Mouse (Mus musculus) embryo, embryonic 9.5 days (tissue): Measurements from ENCODE around the gene Dock6.
"Not testable (repeated sequence)": the region's sequence is repeated elsewhere in the genome, so short reads cannot be mapped to it uniquely, and the experiment has no call there.

Experiments used
- DNase-seq: peaks from one replicate; pipeline ENCODE4 v3.0.0-alpha.2; 2017; ENCODE audit errors: extremely low spot score

Dock6 gene

DNA sequence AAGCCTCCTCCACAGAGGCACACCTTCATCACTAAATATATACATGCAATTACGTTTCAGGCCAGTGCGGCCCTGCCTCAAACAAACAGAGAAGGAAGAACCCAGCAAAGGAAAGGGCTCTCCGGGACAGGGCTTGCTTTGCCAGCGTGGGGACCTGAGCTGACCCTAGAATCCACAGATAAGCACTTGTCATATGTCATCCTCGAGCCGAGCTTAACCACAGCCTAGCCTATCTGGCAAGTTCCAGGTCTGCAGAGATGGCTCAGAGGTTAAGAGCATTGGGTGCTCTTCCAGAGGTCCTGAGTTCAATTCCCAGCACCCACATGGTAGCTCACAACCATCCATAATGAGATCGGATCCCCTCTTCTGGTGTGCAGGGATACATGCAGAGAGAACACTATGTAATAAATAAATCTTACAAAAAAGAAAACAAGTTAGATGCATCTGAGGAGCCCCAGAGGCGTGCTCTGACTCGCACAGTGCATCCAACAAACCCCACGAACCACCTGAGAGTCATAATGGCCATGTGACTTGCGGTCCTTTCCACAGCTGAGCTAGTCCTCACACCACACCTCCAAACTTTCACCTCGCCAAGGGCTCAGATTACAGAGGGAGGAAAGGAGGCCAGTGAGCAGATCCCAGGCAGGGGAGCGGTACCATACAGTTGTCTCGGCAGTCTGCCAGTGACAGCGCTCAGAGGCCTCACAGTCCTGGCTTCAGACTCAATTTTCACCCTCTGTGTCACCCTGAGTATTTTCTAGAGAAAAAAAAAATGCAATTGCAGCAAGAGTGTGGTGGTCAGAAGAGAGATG is 70.6 kb downstream of the Dock6 start:
- no peak for DNase-seq

DNA sequence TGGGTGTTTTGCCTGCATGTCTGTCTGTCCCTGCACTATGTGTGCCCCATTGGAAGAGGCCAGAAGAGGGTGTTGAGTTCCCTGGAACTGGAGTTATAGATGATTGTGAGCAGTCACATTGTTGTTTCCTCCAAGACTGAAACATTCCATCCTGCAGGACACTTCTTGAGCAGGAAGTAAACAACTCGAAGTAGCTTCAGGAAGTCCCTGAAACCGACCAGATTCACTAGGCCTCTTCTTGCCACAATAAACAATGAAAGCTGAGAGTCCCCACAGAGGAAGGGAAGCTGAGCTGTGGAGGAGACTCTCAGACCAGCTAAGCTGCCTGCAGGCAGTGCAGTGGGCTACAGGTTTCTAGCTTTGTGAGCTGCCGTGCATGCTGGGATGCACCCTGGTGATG is 74.7 kb downstream of the Dock6 start:
- DNase-seq = no peak

DNA sequence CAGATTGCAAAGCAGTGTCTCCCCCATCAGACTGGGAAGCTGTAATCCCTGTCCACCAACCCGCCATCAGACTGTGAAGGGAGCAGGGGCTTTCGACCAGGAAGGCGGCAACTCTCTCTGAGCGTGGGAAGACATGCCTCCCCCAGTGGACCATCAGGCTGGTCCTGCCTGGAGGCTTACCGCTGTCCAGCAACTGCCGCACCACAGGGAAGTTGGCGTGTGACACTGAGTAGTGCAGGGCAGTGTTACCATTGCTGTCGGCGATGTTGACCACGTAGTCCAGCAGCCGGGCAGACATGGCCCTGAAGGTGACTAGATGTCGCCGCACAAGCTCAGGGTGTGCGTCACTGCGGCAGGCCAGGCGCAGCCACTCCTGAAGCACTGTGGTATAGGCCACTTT is 78.1 kb downstream of the Dock6 start:
- DNase-seq = no peak

DNA sequence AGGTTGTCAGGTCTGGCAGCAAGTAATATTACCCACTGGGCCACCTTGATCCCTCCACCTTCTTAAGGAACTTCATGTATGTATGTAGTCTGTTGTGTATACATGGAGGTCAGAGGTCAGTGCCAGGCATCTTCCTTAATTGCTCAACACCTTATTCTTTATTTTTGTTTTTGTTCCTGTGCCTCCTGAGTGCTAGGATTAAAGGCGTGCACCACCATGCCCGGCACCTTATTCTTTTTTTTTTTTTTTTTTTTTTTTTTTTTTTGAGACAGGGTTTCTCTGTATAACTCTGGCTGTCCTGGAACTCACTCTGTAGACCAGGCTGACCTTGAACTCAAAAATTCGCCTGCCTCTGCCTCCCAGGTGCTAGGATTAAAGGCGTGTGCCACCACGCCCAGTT is 79.0 kb downstream of the Dock6 start:
- not testable (repeated sequence) for DNase-seq

DNA sequence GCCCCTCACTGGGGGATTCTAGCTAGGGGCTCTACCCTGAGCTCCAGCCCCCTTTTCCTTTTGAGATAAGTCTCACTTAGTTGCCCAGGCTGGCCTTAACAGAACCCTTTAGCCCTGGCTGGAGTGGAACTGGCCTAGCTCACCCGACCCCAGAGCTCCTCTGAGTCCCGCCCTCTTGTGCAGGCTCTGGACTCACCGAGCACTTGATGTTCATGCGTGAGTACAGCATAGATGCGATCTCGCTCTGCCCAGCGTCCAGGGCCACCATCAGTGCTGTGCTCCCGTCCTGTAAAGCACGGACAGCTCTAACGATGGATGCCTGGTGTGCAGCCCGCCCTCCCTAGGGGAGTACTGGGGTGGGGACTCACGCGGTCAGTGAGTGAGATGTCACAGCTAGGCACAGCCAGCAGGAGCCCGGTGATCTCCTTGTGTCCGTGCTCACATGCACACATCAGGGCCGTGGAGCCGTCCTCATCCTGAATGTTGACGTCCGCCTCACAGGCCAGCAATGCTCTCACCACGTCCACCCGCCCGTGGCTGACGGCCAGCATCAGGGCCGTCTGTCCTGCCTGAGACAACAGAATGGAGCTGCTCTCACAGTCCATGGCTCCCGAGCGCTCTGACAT is 82.8 kb downstream of the Dock6 start:
- no peak for DNase-seq

DNA sequence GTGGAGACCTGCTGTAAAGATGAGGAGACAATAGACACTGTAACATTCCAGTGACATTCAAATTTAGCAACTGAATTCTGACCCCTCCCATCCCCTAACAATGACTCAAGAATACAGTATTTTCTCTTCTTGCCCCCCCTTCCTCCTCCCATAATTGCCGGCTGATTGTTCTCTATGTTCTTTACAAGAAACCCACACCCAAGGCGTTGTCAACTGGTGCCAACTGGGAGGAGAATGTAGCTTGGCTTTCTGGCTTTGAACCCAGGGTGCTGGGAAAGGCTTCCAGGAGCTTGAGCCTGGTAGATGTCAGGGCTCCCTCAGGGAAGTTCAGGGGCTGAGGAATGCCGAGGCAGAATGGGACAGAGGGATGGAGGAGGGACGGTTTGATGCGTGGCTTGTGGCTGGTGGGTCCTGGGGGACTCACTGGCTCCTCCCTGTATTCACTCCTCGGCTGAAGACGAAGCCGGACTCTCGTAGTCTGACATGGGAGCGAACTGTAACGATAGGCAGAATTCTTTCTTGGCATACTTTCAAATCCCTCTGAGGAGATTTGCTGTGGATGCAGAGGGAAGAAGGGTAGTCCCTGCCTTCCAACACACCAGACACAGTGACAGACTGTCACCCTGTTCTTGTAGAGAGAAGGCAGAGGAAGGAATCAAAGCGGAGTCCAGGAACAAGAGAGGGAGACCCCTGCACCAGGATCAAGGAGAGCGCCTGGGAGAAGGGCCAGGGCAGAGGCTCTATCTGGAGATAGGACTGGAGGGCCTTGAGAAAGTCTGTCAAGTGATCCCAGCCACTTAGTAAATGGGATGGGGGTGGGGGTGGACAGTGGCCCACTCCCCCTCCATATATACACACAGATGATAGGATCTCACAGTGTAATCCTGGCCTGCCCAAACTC is 83.7 kb downstream of the Dock6 start:
- no peak for DNase-seq

DNA sequence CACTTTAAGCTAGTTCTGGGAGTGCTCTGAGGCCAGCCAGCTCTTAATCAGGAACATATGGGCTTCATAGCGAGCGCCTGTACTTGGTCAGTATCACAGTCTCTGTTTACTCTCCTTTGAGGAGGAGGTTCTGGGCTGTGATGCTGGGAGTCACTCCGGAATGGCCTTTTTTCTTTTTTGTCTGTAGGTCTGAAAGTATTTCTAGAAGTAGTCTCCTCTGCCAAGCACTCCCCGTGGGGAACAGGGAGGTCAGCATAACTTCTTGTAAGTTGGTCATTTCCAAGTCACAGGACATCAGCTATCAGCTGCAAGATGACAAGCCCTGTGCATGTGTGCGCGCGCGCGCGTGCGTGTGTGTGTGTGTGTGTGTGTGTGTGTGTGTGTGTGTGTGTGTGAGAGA is 84.5 kb downstream of the Dock6 start:
- no peak for DNase-seq

DNA sequence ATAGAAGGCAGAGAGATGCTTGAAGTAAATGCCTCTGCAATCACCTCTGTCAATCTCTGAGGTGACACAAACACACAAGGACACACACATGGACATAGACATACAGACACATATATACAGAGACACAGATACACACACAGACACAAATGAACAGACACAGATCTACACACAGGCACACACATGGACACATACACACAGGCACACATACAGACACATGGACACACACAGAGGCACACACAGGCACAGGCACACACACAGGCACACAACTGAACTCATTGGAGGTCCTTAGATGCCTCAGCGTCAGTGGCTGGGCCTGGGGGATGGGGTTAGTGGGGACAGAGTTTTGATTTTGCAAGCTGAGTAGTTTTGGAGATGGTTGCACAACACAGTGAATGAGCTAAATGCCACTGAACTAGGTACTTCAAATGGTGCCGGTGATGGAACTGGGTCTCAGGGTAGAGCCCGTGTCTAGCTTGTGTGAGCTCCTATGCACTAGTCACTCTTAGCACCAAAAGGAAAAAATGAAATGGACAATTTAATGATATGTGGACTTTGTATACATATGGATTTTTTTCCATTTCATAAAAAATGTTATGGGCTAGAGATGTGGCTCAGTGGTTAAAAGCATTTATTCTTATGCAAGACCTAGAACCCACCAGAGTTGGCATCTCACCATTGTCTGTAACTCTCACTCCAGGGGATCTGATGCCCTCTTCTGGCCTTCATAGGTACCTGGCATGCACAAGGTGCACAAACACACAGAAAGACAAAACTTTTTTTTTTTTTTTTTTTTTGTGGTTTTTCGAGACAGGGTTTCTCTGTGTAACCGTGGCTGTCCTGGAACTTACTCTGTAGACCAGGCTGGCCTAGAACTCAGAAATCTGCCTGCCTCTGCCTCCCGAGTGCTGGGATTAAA is 88.1 kb downstream of the Dock6 start:
- no peak for DNase-seq

DNA sequence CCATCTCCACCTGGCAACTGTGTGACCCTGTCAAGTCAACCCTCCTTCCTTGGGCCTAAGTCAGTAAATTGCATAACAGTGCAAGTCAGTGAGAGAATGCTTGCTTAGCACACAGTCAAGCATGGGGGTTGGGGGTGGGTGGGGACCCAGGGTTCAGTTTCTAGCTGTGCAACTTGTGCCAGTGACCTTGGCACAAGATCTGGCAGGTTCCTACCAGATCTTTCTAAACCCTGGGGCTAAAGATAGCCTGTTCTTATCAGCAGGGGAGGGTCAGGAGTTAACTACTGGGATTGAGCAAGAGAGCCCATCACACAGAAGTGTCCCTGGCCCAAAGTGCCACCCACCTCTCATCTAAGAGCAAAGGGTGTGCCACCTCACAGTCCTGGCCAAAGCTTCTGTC is 90.3 kb downstream of the Dock6 start:
- no peak for DNase-seq

DNA sequence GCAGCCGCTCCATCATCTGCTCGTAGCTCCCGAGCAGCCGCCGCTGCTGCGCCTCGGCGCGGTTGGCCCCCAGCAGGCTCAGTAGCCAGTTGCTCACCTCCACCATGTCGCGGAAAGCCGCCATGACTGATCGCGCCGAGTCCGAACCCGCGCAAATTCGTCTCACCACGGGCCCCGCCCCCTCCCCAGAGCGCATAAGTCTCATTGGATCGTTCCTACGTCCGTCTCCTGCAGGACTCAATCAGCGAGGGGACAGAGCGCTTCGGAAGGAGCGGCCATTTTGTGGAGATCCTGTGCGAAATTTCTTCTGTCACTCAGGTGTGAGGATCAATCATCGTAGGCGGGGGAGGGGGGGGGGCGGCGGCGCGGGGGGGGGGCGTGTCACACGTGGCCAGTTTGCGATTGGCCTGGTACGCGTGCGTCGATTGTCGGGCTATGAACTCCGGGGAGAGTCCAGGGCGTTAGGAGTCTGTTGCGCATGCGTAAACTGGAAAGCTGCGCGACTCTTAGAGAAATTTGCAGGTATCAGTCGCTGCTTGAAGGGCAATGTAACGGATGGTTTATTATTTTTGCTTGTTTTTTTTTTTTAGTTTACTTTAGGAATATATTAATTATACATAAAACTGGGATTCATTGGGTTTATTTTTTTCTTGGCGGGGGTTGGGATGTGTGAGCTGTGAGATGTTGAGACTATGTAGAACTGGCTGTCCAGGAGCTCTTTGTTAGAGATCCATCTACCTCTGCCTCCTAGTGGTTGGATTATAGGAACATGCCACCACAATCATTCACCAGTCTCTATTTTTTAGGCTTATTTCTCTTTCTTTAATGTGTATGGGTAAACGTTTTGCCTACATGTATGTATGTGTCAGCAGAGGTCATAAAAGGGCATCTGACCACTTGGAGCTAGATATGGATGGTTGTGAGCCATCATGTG is 92.0 kb downstream of the Dock6 start, which contains the start of gene Spc24:
TSS of gene Spc24 (minus strand) at position 149 of the 934 bp plus-strand sequence.
- peak; percentile 98 for DNase-seq

DNA sequence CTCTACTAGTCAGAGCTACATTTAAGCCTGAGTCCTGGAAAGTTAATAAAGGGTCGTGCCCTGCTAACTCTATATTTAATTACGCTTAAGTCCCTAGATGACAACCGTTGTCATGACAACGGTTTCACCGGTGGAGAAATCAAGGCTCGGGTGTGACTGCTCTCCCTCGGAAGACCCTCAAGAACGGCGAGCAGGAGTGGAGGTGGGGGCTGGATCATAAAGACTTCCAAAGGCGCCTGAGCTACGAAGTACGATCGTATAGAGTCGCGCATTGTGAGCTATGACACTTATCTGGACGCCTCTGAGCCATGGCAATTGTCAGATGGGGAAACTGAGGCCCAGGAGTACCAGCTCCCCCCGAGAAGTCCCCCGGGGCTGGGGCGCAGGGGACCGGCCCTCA is 92.7 kb downstream of the Dock6 start:
- no peak for DNase-seq

DNA sequence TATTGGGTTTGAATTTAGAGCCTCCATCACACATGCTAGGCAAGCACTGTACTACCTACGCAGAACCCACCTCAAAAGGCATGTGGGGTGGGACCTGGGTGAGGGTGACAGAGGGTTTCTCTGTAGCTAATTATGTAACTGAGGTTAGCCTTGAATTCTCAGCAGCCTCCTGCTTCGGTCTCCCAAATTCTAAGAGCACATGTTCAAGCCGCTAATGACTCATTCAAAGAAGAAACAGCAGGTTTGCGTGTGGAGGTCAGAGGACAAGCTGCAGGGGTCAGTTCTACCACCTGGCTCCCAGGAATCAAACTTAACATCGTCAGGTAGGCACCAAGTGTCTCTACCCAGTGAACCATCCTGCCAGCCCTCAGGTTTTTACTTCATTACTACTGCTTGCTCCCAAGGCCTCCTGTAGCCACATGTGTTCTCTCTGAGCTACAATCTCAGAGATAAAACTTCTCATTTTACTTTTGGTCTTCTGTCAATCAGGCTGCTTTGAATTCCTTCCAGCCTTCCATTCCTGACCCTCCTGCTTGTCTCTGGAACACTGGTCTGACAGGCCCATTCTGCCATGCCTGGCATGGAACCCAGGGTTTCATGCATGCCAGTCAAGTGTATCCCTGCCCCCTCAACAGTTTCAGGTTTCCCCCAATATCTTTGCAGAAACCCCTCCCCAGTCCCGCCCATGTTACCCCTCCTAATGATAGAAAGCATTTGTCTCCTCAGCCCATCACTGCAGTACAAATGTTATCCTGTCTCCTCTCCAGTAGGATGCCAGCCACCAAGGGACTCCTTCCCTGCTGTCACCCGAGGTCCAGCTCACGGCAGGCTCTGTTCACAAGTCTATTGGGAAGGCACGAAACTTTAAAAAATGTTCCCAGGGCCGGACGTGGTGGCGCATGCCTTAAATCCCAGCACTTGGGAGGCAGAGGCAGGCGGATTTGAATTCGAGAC is 93.6 kb downstream of the Dock6 start:
- DNase-seq = peak; percentile 25

DNA sequence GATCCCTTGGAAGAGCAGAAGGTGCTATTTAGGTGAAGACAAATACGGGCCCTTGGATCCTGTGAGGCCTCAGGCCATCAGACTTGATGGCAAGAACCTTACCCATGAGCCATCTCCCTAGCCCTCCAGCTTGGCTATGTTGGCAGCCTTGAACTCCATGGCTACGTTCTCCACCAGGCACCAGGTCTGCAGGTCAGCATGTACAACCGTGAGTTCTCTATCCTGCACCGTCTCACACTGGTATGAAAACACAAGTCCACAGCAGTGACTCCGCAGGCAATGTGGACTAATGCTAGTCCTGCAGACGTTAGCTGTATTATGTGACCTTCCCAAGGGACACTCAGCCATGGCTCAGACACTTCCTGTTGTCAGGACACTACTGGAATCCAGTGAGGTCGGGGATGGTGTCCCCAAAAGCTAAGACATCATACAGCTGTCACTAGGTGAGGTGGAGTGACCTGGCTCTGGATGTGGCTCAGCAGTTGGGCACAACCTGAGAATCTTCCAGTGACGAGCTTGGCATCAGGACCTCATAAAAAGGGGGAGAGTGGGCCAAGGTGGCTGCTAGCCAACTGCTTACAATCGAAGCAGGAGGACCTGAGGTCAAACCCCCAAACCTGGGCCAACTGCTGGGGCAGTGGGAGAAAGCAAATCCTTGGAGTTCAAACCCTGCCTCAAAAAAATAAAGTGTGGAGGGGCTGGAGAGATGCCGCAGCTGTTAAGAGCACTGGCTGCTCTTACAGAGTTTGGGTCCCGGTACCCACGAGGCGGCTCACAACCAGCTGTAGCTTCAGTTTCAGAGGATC is 97.7 kb downstream of the Dock6 start:
- DNase-seq = no peak

DNA sequence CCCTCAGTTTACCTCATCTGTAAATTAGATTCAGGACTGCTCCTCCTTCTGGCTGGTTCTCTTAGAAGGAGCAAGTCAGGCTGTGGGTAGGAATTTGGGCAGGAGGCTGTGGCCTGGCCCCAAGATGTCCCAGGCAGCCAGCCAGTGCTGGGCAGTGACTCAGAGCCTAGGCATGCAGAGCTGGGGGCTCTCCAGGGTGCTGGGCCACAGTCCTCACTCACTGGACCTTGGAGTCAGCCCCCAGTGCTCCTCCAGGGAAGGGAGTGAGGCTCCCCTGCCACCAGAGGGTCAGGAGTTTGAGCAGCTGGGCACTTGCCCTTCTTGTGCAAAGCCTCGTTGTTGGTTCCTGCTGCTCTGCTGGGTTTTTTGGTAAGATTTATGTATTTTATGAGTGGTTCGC is 98.4 kb downstream of the Dock6 start:
- DNase-seq = no peak

DNA sequence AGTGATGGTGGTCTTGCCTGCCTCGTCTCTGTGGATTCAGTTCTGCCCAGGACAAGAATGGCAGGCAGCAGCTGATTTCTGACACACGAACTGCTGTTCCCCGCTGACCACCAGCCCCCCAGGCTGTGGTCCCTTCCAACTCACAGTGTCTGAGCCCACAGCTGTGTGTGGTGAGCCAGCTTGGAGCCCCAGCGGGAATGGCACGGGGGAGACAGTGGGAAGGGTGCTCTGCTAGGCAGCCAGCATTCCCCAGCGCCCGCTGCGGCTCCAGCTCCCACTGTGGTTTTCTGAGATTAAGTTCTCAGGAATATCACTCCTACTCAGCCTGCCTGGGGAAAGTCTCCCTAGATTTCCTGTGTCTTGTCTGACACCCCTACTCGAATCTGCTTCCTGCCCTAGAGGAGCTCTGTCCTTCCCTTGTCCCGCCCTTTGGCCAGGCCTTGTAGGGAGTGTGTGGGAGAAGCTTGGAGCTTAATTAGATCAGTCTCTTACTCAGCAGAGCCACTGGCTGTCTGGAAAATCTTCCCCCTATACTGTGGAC is 100.1 kb downstream of the Dock6 start:
- no peak for DNase-seq

DNA sequence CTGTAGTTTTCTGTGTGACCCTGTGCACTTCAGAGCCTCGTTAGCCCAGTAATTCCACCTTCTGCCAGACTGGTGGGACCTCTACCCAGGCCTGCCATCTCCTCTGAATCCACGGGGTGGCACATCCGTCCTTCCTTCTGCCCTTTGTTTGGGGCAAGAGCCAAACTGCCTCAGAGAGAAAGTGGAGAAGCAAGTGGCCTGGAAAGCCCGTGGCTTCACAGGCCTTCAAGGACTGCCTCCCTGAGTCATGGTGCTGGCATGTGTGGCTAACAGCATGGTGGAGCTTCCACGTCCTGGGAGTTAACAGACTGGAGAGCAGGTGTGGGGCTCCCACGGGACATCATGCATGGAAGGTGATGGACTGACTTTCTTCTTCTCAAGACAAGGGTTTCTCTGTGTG is 101.1 kb downstream of the Dock6 start:
- no peak for DNase-seq

DNA sequence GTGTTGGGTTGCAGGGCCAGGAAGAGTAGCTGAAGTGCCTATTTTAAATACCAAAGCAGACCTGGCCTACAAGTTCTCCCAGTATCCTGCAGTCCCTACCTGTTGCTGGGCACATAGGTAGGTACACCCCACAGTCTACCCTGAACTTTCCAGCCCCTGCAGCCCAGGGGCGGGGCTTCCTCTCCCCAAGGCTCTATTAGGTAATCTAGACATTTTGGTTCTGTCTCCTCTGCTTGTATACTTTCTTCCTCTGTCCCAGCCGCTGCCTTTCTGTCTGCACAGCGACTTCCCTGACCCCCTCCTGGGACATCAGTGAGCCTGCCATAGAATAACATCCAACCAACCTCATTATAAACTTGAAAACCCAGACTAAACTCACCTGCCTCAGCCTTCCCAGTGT is 102.1 kb downstream of the Dock6 start:
- no peak for DNase-seq
